Mouse (Mus musculus) CH12.LX (cell line): ENCODE measurements around the gene Smarca2. TPM values are rescaled to one million over a fixed set of nuclear protein-coding genes. Genes with fewer than 3 reads are reported as not detected.

Experiments used
- DNase-seq: peaks from one replicate; pipeline ENCODE4 v3.0.0-alpha.2; 2013; ENCODE audit errors: extremely low read depth
- H3K27ac ChIP-seq: 2 replicates; pipeline ENCODE4 v1.5.1; 2012; ENCODE audit warnings: low read depth, mild to moderate bottlenecking, control low read depth, moderate library complexity; ENCODE audit not compliant: insufficient read depth
- H3K27me3 ChIP-seq: replicated peaks from 2 replicates; pipeline ENCODE3; 2012; ENCODE audit warnings: inconsistent platforms
- H3K36me3 ChIP-seq, 2 experiments: replicated peaks in 1 of 2; 2 replicates each; pipeline versions ENCODE3 to v1.6.1; 2012; ENCODE audit warnings: inconsistent platforms in 1 of 2, low read length in 1 of 2, mild to moderate bottlenecking in 1 of 2, mixed read lengths in 1 of 2, moderate library complexity in 1 of 2; ENCODE audit not compliant: control insufficient read depth in 1 of 2, insufficient read depth in 1 of 2
- H3K4me1 ChIP-seq, 2 experiments: 2 replicates each; pipeline ENCODE4 v1.6.1; 2012; ENCODE audit warnings: inconsistent platforms in 1 of 2, moderate library complexity in 1 of 2; ENCODE audit not compliant: insufficient read depth in 2 of 2, control insufficient read depth in 1 of 2
- H3K4me2 ChIP-seq: 2 replicates; pipeline ENCODE4 v1.6.1; 2012; ENCODE audit warnings: low read depth, mild to moderate bottlenecking, control low read depth; ENCODE audit not compliant: poor library complexity, insufficient read depth, severe bottlenecking
- H3K4me3 ChIP-seq, 3 experiments: fragments of 150-350 bp in 1 of 3; sonication (generic) in 1 of 3; replicated peaks in 1 of 3; 2 replicates each; pipeline versions ENCODE3 to v1.5.1; 2011 to 2012; ENCODE audit warnings: low read depth in 2 of 3, low read length in 2 of 3, mild to moderate bottlenecking in 2 of 3, moderate library complexity in 2 of 3, control low read depth in 1 of 3, improper control_type of control experiment in 1 of 3, inconsistent platforms in 1 of 3, mixed read lengths in 1 of 3; ENCODE audit not compliant: poor library complexity in 1 of 3
- H3K79me2 ChIP-seq: replicated peaks from 2 replicates; pipeline ENCODE4 v1.6.1; 2012; ENCODE audit warnings: mild to moderate bottlenecking, moderate library complexity; ENCODE audit not compliant: control insufficient read depth, poor library complexity, insufficient read depth, severe bottlenecking; ENCODE audit errors: extremely low read depth
- H3K9ac ChIP-seq: 2 replicates; pipeline ENCODE4 v1.6.1; 2012; ENCODE audit warnings: low read depth, mild to moderate bottlenecking, control low read depth, moderate library complexity; ENCODE audit not compliant: insufficient read depth
- H3K9me3 ChIP-seq: replicated peaks from 2 replicates; pipeline ENCODE3; 2012; ENCODE audit warnings: low read length, inconsistent platforms, mixed read lengths
- BHLHE40 ChIP-seq: IDR thresholded peaks from 2 replicates; pipeline ENCODE4 v1.6.1; 2011; ENCODE audit warnings: mild to moderate bottlenecking, low read depth, low read length, improper control_type of control experiment
- CHD1 ChIP-seq: IDR thresholded peaks from 2 replicates; pipeline ENCODE4 v1.6.1; 2012; ENCODE audit warnings: low read depth, low read length, improper control_type of control experiment, inconsistent platforms
- CHD2 ChIP-seq: IDR thresholded peaks from 2 replicates; pipeline ENCODE4 v1.6.1; 2011; ENCODE audit warnings: low read length, improper control_type of control experiment
- CTCF ChIP-seq, 2 experiments: IDR thresholded peaks in 1 of 2; conservative IDR thresholded peaks in 1 of 2; 2 replicates each; pipeline ENCODE4 v1.5.1; 2011 to 2012; ENCODE audit warnings: low read depth in 2 of 2, low read length in 2 of 2, improper control_type of control experiment in 1 of 2, inconsistent platforms in 1 of 2, mild to moderate bottlenecking in 1 of 2, moderate library complexity in 1 of 2
- E2F4 ChIP-seq: IDR thresholded peaks from 2 replicates; pipeline ENCODE4 v1.6.1; 2011; ENCODE audit warnings: low read depth, low read length, improper control_type of control experiment; ENCODE audit not compliant: insufficient replicate concordance
- ELF1 ChIP-seq: IDR thresholded peaks from 2 replicates; pipeline ENCODE4 v1.6.1; 2014; ENCODE audit warnings: low read depth, mild to moderate bottlenecking, inconsistent platforms, low read length, improper control_type of control experiment
- EP300 ChIP-seq: IDR thresholded peaks from 2 replicates; pipeline ENCODE4 v1.6.1; 2011; ENCODE audit warnings: low read length, improper control_type of control experiment
- ETS1 ChIP-seq: conservative IDR thresholded peaks from 2 replicates; pipeline ENCODE4 v1.6.1; 2012; ENCODE audit warnings: low read depth, mild to moderate bottlenecking, inconsistent platforms, low read length, improper control_type of control experiment, moderate library complexity
- GABPA ChIP-seq: IDR thresholded peaks from 2 replicates; pipeline ENCODE4 v1.6.1; 2012; ENCODE audit warnings: low read depth, low read length, improper control_type of control experiment, inconsistent platforms; ENCODE audit not compliant: insufficient replicate concordance
- HCFC1 ChIP-seq: IDR thresholded peaks from 2 replicates; pipeline ENCODE4 v1.6.1; 2012; ENCODE audit warnings: low read depth, mild to moderate bottlenecking, inconsistent platforms, low read length, improper control_type of control experiment
- IRF4 ChIP-seq: IDR thresholded peaks from 2 replicates; pipeline ENCODE4 v1.6.1; 2014; ENCODE audit warnings: low read depth, mild to moderate bottlenecking, inconsistent platforms, low read length, improper control_type of control experiment
- JUN ChIP-seq: IDR thresholded peaks from 2 replicates; pipeline ENCODE4 v1.6.1; 2011; ENCODE audit warnings: low read depth, mild to moderate bottlenecking, low read length, improper control_type of control experiment, moderate library complexity; ENCODE audit not compliant: insufficient read depth
- JUND ChIP-seq: conservative IDR thresholded peaks from 2 replicates; pipeline ENCODE4 v1.6.1; 2011; ENCODE audit warnings: low read depth, low read length, improper control_type of control experiment
- KAT2A ChIP-seq: IDR thresholded peaks from 2 replicates; pipeline ENCODE4 v1.6.1; 2012; ENCODE audit warnings: low read length, improper control_type of control experiment, inconsistent platforms; ENCODE audit not compliant: insufficient replicate concordance
- MAFK ChIP-seq: IDR thresholded peaks from 2 replicates; pipeline ENCODE4 v1.6.1; 2011; ENCODE audit warnings: low read length, improper control_type of control experiment; ENCODE audit not compliant: insufficient replicate concordance
- MAZ ChIP-seq: IDR thresholded peaks from 2 replicates; pipeline ENCODE4 v1.6.1; 2012; ENCODE audit warnings: low read depth, mild to moderate bottlenecking, inconsistent platforms, low read length, improper control_type of control experiment, moderate library complexity
- MEF2A ChIP-seq: IDR thresholded peaks from 2 replicates; pipeline ENCODE4 v1.6.1; 2014; ENCODE audit warnings: low read depth, mild to moderate bottlenecking, inconsistent platforms, low read length, improper control_type of control experiment, borderline replicate concordance
- MXI1 ChIP-seq: IDR thresholded peaks from 2 replicates; pipeline ENCODE4 v1.6.1; 2011; ENCODE audit warnings: mild to moderate bottlenecking, low read depth, low read length, improper control_type of control experiment
- MYC ChIP-seq: IDR thresholded peaks from 2 replicates; pipeline ENCODE4 v1.6.1; 2011; ENCODE audit warnings: low read depth, mild to moderate bottlenecking, improper control_type of control experiment, low read length
- NELFE ChIP-seq: IDR thresholded peaks from 2 replicates; pipeline ENCODE4 v1.6.1; 2011; ENCODE audit warnings: low read depth, low read length, improper control_type of control experiment
- NRF1 ChIP-seq: IDR thresholded peaks from 2 replicates; pipeline ENCODE4 v1.6.1; 2014; ENCODE audit warnings: low read depth, mild to moderate bottlenecking, inconsistent platforms, low read length, improper control_type of control experiment, moderate library complexity
- PAX5 ChIP-seq: IDR thresholded peaks from 2 replicates; pipeline ENCODE4 v1.6.1; 2012; ENCODE audit warnings: low read length, inconsistent platforms, mixed read lengths
- POLR2A ChIP-seq: IDR thresholded peaks from 2 replicates; pipeline ENCODE4 v1.6.1; 2011; ENCODE audit warnings: low read depth, mild to moderate bottlenecking, improper control_type of control experiment, low read length
- POLR2AphosphoS2 ChIP-seq: IDR thresholded peaks from 2 replicates; pipeline ENCODE4 v1.6.1; 2011; ENCODE audit warnings: low read depth, low read length, improper control_type of control experiment
- RAD21 ChIP-seq: IDR thresholded peaks from 2 replicates; pipeline ENCODE4 v1.6.1; 2011; ENCODE audit warnings: low read depth, mild to moderate bottlenecking, low read length, improper control_type of control experiment, moderate library complexity
- RCOR1 ChIP-seq: conservative IDR thresholded peaks from 2 replicates; pipeline ENCODE4 v1.6.1; 2012; ENCODE audit warnings: low read depth, mild to moderate bottlenecking, inconsistent platforms, low read length, improper control_type of control experiment
- SIN3A ChIP-seq: IDR thresholded peaks from 2 replicates; pipeline ENCODE4 v1.6.1; 2012; ENCODE audit warnings: low read length, improper control_type of control experiment, inconsistent platforms
- SMC3 ChIP-seq: IDR thresholded peaks from 2 replicates; pipeline ENCODE4 v1.6.1; 2011; ENCODE audit warnings: low read depth, low read length, improper control_type of control experiment
- TBP ChIP-seq: conservative IDR thresholded peaks from 2 replicates; pipeline ENCODE4 v1.6.1; 2011; ENCODE audit warnings: low read depth, low read length, improper control_type of control experiment
- TCF12 ChIP-seq: IDR thresholded peaks from 2 replicates; pipeline ENCODE4 v1.6.1; 2014; ENCODE audit warnings: low read depth, mild to moderate bottlenecking, inconsistent platforms, low read length, improper control_type of control experiment
- UBTF ChIP-seq: IDR thresholded peaks from 2 replicates; pipeline ENCODE4 v1.6.1; 2012; ENCODE audit warnings: low read depth, mild to moderate bottlenecking, inconsistent platforms, low read length, improper control_type of control experiment, moderate library complexity
- USF1 ChIP-seq: IDR thresholded peaks from 2 replicates; pipeline ENCODE4 v1.6.1; 2014; ENCODE audit warnings: low read depth, mild to moderate bottlenecking, inconsistent platforms, low read length, improper control_type of control experiment
- USF2 ChIP-seq: conservative IDR thresholded peaks from 2 replicates; pipeline ENCODE4 v1.6.1; 2011; ENCODE audit warnings: low read depth, low read length, improper control_type of control experiment
- ZC3H11A ChIP-seq: IDR thresholded peaks from 2 replicates; pipeline ENCODE4 v1.6.1; 2012; ENCODE audit warnings: low read depth, mild to moderate bottlenecking, inconsistent platforms, low read length, improper control_type of control experiment
- ZKSCAN1 ChIP-seq: IDR thresholded peaks from 2 replicates; pipeline ENCODE4 v1.6.1; 2012; ENCODE audit warnings: low read depth, inconsistent platforms, low read length, improper control_type of control experiment, borderline replicate concordance
- ZMIZ1 ChIP-seq: IDR thresholded peaks from 2 replicates; pipeline ENCODE4 v1.6.1; 2012; ENCODE audit warnings: low read depth, mild to moderate bottlenecking, inconsistent platforms, low read length, improper control_type of control experiment
- dilution Hi-C: fragments of 300-500 bp; cut with MboI; formaldehyde crosslinking; loops from 2 replicates; pipeline ENCODE4 v1.14.3; 2020; ENCODE audit warnings: low sequenced_read_pairs; ENCODE audit not compliant: extremely low pct_unique_long_range_greater_than_20kb, extremely low pct_ligation_motif_present
- in situ Hi-C: fragments of 300-500 bp; cut with MboI; formaldehyde crosslinking; loops from 3 replicates; pipeline ENCODE4 v1.14.3; 2019; ENCODE audit warnings: low sequenced_read_pairs, low pct_ligation_motif_present, low pct_unique_long_range_greater_than_20kb, mixed read lengths
- polyA plus RNA-seq: library from polyadenylated mRNA; unstranded; fragments of >175 nt; gene quantifications from 2 replicates; pipeline ENCODE4 v1.2.1, GENCODE M21; 2012; ENCODE audit warnings: low read depth; ENCODE audit not compliant: insufficient read length
- total RNA-seq, 2 experiments: library from RNA; depleted of rRNA; stranded (reverse); fragments of 300-350 nt in 1 of 2; fragments of >200 nt in 1 of 2; gene quantifications; 2 replicates each; pipeline ENCODE4 v1.2.3; 2012 to 2014

The Smarca2 gene
- total and polyA plus RNA-seq, 3 experiments, result 19.4 to 47.1 (median 21.8) TPM

GRCm38 (mm10) chr19:26646128-26646527 lies 41.3 kb downstream of the Smarca2 start (continued):
- TF ChIP-seq MXI1, result no peak
- TF ChIP-seq PAX5, result no peak
- peak; percentile 98 for TF ChIP-seq EP300
- no peak for TF ChIP-seq TBP
- 0 out of 2 replicates have a peak, but pooled peaks have one; percentile 34 for TF ChIP-seq MYC

GRCm38 (mm10) chr19:26650585-26651273 lies 45.9 kb downstream of the Smarca2 start:
- Histone ChIP-seq H3K36me3 (peaks cover 31 to 60% of the 10 kb centered on the region in 2 experiments), H3K9ac (no peak overlapping the region), H3K4me3 (no peak overlapping the region), H3K9me3 (no peaks in the 10 kb centered on the region), H3K27me3 (no peaks in the 10 kb centered on the region), H3K4me2 (no peak overlapping the region), H3K4me1 (peaks cover 21 to 65% of the 10 kb centered on the region in 2 experiments), H3K27ac (peak overlapping the region; percentile 80), H3K79me2 (no peaks in the 10 kb centered on the region)
- dilution Hi-C loops, result no loop called here
- in situ Hi-C loops, result no loop called here
- DNase-seq, result peak; percentile 49
- TF ChIP-seq JUND (no peak), CHD1 (0 out of 2 replicates have a peak, but pooled peaks have one; percentile 52), JUN (no peak), RAD21 (no peak; the same call in 1 of the 2 replicates), IRF4 (peak; percentile 49; the same call in 1 of the 2 replicates), NRF1 (no peak), TCF12 (peak; percentile 39; the same call in 1 of the 2 replicates), MAZ (no peak), POLR2A (no peak), ZMIZ1 (no peak), HCFC1 (no peak), ZKSCAN1 (no peak), ETS1 (peak; percentile 63; the same call in 1 of the 2 replicates), MXI1 (0 out of 2 replicates have a peak, but pooled peaks have one; percentile 22), USF2 (no peak), MYC (no peak), MEF2A (peak; percentile 94), CTCF (conservative IDR thresholded peaks at IDR 0.05 in 1 of 2, IDR thresholded peaks at IDR 0.05 in 1 of 2; ENCODE audit: low read depth in 2 of 2, low read length in 2 of 2) (no peak), USF1 (no peak), CHD2 (no peak), TBP (no peak), UBTF (no peak), ELF1 (no peak), EP300 (peak; percentile 76), RCOR1 (no peak), MAFK (peak; percentile 94), SIN3A (0 out of 2 replicates have a peak, but pooled peaks have one; percentile 39), KAT2A (no peak), BHLHE40 (peak; percentile 35; the same call in 1 of the 2 replicates), GABPA (no peak), NELFE (no peak), ZC3H11A (no peak), SMC3 (no peak), POLR2AphosphoS2 (no peak), E2F4 (no peak)
